Mouse (Mus musculus): ENCODE results near the gene Auts2. TPM values are rescaled to one million over a fixed set of nuclear protein-coding genes. Genes with fewer than 3 reads are reported as not detected.

The Auts2 gene
- polyA plus RNA-seq, 1 experiment from 2014 or later, result 30.4 TPM

- Histone ChIP-seq H3K4me3 (ENCODE audit: low read depth, low read length) (no peak overlapping the region), H3K4me2 (ENCODE audit: low read length) (no peak overlapping the region), H3K27me3 (replicated peaks; ENCODE audit: control insufficient read depth, insufficient read depth, low read length) (no peaks in the 10 kb centered on the region), H3K4me1 (replicated peaks; ENCODE audit: control insufficient read depth, insufficient read depth, low read length) (peaks cover 10% of the 10 kb centered on the region; the same call in 1 of the 2 replicates), H3K27ac (ENCODE audit: low read depth) (no peak overlapping the region), H3K9ac (ENCODE audit: low read length) (no peak overlapping the region), H3K36me3 (ENCODE audit: control insufficient read depth, insufficient read depth, low read length) (no peaks in the 10 kb centered on the region), H3K9me3 (ENCODE audit: control insufficient read depth, low read length) (no peaks in the 10 kb centered on the region)
- no peak for DNase-seq (ENCODE audit: low spot score)
- no peak for ATAC-seq (replicated peaks; ENCODE audit: low FRiP score, low TSS enrichment, low read depth)
Observed at GRCm38 (mm10) chr5:132351139-132351538, 192.0 kb downstream of the Auts2 start.

GRCm38 (mm10) chr5:132341315-132341714 lies 201.8 kb downstream of the Auts2 start:
- Histone ChIP-seq H3K4me1 (replicated peaks; ENCODE audit: control insufficient read depth, insufficient read depth, low read length) (peaks cover 14% of the 10 kb centered on the region), H3K4me2 (ENCODE audit: low read length) (no peak overlapping the region), H3K4me3 (ENCODE audit: low read depth, low read length) (no peak overlapping the region), H3K27ac (ENCODE audit: low read depth) (no peak overlapping the region), H3K9me3 (ENCODE audit: control insufficient read depth, low read length) (no peaks in the 10 kb centered on the region), H3K9ac (ENCODE audit: low read length) (no peak overlapping the region), H3K36me3 (ENCODE audit: control insufficient read depth, insufficient read depth, low read length) (no peaks in the 10 kb centered on the region), H3K27me3 (replicated peaks; ENCODE audit: control insufficient read depth, insufficient read depth, low read length) (no peaks in the 10 kb centered on the region)
- DNase-seq (ENCODE audit: low spot score) (no peak), ATAC-seq (replicated peaks; ENCODE audit: low FRiP score, low TSS enrichment, low read depth) (no peak)
- WGBS, result 75% methylated on average over 3 of the region's 3 CpGs

- H3K9me3 ChIP-seq (ENCODE audit: control insufficient read depth, low read length), result no peaks in the 10 kb centered on the region
- H3K27ac ChIP-seq (ENCODE audit: low read depth), result no peak overlapping the region
- WGBS, result 57% methylated on average over 3 of the region's 3 CpGs
- ATAC-seq (replicated peaks; ENCODE audit: low FRiP score, low TSS enrichment, low read depth), result no peak
- no peaks in the 10 kb centered on the region for H3K36me3 ChIP-seq (ENCODE audit: control insufficient read depth, insufficient read depth, low read length)
- peaks cover 18% of the 10 kb centered on the region for H3K4me1 ChIP-seq (replicated peaks; ENCODE audit: control insufficient read depth, insufficient read depth, low read length)
- no peak for DNase-seq (ENCODE audit: low spot score)
- no peak overlapping the region for H3K9ac ChIP-seq (ENCODE audit: low read length)
- H3K4me2 ChIP-seq (ENCODE audit: low read length), result no peak overlapping the region
- no peak overlapping the region for H3K4me3 ChIP-seq (ENCODE audit: low read depth, low read length)
- no peaks in the 10 kb centered on the region for H3K27me3 ChIP-seq (replicated peaks; ENCODE audit: control insufficient read depth, insufficient read depth, low read length)
Observed at GRCm38 (mm10) chr5:132337677-132338076, 205.5 kb downstream of the Auts2 start.

- H3K36me3 ChIP-seq (ENCODE audit: control insufficient read depth, insufficient read depth, low read length), result no peaks in the 10 kb centered on the region
- H3K27ac ChIP-seq (ENCODE audit: low read depth), result no peak overlapping the region
- no peak overlapping the region for H3K4me3 ChIP-seq (ENCODE audit: low read depth, low read length)
- H3K4me2 ChIP-seq (ENCODE audit: low read length), result no peak overlapping the region
- H3K9ac ChIP-seq (ENCODE audit: low read length), result no peak overlapping the region
- H3K9me3 ChIP-seq (ENCODE audit: control insufficient read depth, low read length), result no peaks in the 10 kb centered on the region
- H3K27me3 ChIP-seq (replicated peaks; ENCODE audit: control insufficient read depth, insufficient read depth, low read length), result no peaks in the 10 kb centered on the region
- WGBS, result 57% methylated on average over 4 of the region's 4 CpGs
- no peak for DNase-seq (ENCODE audit: low spot score)
- no peak for ATAC-seq (replicated peaks; ENCODE audit: low FRiP score, low TSS enrichment, low read depth)
- peaks cover 18% of the 10 kb centered on the region for H3K4me1 ChIP-seq (replicated peaks; ENCODE audit: control insufficient read depth, insufficient read depth, low read length)
Observed at GRCm38 (mm10) chr5:132335719-132336118, 207.4 kb downstream of the Auts2 start.

GRCm38 (mm10) chr5:132334796-132335195 lies 208.3 kb downstream of the Auts2 start:
- no peak for ATAC-seq (replicated peaks; ENCODE audit: low FRiP score, low TSS enrichment, low read depth)

GRCm38 (mm10) chr5:132333744-132334143 lies 209.4 kb downstream of the Auts2 start:
- ATAC-seq (replicated peaks; ENCODE audit: low FRiP score, low TSS enrichment, low read depth) (no peak), DNase-seq (ENCODE audit: low spot score) (no peak)
- Histone ChIP-seq H3K4me3 (ENCODE audit: low read depth, low read length) (no peak overlapping the region), H3K36me3 (ENCODE audit: control insufficient read depth, insufficient read depth, low read length) (no peaks in the 10 kb centered on the region), H3K4me1 (replicated peaks; ENCODE audit: control insufficient read depth, insufficient read depth, low read length) (peaks cover 24% of the 10 kb centered on the region), H3K27ac (ENCODE audit: low read depth) (no peak overlapping the region), H3K4me2 (ENCODE audit: low read length) (no peak overlapping the region), H3K9me3 (ENCODE audit: control insufficient read depth, low read length) (no peaks in the 10 kb centered on the region), H3K27me3 (replicated peaks; ENCODE audit: control insufficient read depth, insufficient read depth, low read length) (no peaks in the 10 kb centered on the region), H3K9ac (ENCODE audit: low read length) (no peak overlapping the region)
- 53% methylated on average over 2 of the region's 2 CpGs for WGBS

More at GRCm38 (mm10) chr5:132334796-132335195, 208.3 kb downstream of the Auts2 start:
- no peak overlapping the region for H3K27ac ChIP-seq (ENCODE audit: low read depth)
- no peaks in the 10 kb centered on the region for H3K27me3 ChIP-seq (replicated peaks; ENCODE audit: control insufficient read depth, insufficient read depth, low read length)
- no peak overlapping the region for H3K4me2 ChIP-seq (ENCODE audit: low read length)
- H3K9me3 ChIP-seq (ENCODE audit: control insufficient read depth, low read length), result no peaks in the 10 kb centered on the region
- no peak overlapping the region for H3K9ac ChIP-seq (ENCODE audit: low read length)
- H3K36me3 ChIP-seq (ENCODE audit: control insufficient read depth, insufficient read depth, low read length), result no peaks in the 10 kb centered on the region
- DNase-seq (ENCODE audit: low spot score), result no peak
- no peak overlapping the region for H3K4me3 ChIP-seq (ENCODE audit: low read depth, low read length)
- WGBS, result 65% methylated on average over 3 of the region's 3 CpGs
- peaks cover 24% of the 10 kb centered on the region for H3K4me1 ChIP-seq (replicated peaks; ENCODE audit: control insufficient read depth, insufficient read depth, low read length)

GRCm38 (mm10) chr5:132332521-132332920 lies 210.6 kb downstream of the Auts2 start:
- no peak for ATAC-seq (replicated peaks; ENCODE audit: low FRiP score, low TSS enrichment, low read depth)
- Histone ChIP-seq H3K9ac (ENCODE audit: low read length) (no peak overlapping the region), H3K36me3 (ENCODE audit: control insufficient read depth, insufficient read depth, low read length) (no peaks in the 10 kb centered on the region), H3K9me3 (ENCODE audit: control insufficient read depth, low read length) (no peaks in the 10 kb centered on the region), H3K27ac (ENCODE audit: low read depth) (no peak overlapping the region), H3K4me1 (replicated peaks; ENCODE audit: control insufficient read depth, insufficient read depth, low read length) (peaks cover 24% of the 10 kb centered on the region), H3K4me2 (ENCODE audit: low read length) (no peak overlapping the region), H3K4me3 (ENCODE audit: low read depth, low read length) (no peak overlapping the region), H3K27me3 (replicated peaks; ENCODE audit: control insufficient read depth, insufficient read depth, low read length) (no peaks in the 10 kb centered on the region)
- DNase-seq (ENCODE audit: low spot score), result no peak
- 55% methylated on average over 4 of the region's 4 CpGs for WGBS

- Histone ChIP-seq H3K4me3 (ENCODE audit: low read depth, low read length) (no peak overlapping the region), H3K36me3 (ENCODE audit: control insufficient read depth, insufficient read depth, low read length) (no peaks in the 10 kb centered on the region), H3K27ac (ENCODE audit: low read depth) (no peak overlapping the region), H3K9ac (ENCODE audit: low read length) (no peak overlapping the region), H3K4me2 (ENCODE audit: low read length) (no peak overlapping the region), H3K9me3 (ENCODE audit: control insufficient read depth, low read length) (no peaks in the 10 kb centered on the region), H3K27me3 (replicated peaks; ENCODE audit: control insufficient read depth, insufficient read depth, low read length) (no peaks in the 10 kb centered on the region), H3K4me1 (replicated peaks; ENCODE audit: control insufficient read depth, insufficient read depth, low read length) (peaks cover 14% of the 10 kb centered on the region)
- WGBS, result 61% methylated on average over 3 of the region's 3 CpGs
- DNase-seq (ENCODE audit: low spot score) (no peak), ATAC-seq (replicated peaks; ENCODE audit: low FRiP score, low TSS enrichment, low read depth) (no peak)
Observed at GRCm38 (mm10) chr5:132329171-132329936, 213.8 kb downstream of the Auts2 start.

GRCm38 (mm10) chr5:132324246-132324883 lies 218.8 kb downstream of the Auts2 start:
- H3K27ac ChIP-seq (ENCODE audit: low read depth), result no peak overlapping the region
- no peak for DNase-seq (ENCODE audit: low spot score)
- H3K4me1 ChIP-seq (replicated peaks; ENCODE audit: control insufficient read depth, insufficient read depth, low read length), result no peaks in the 10 kb centered on the region; the same call in 1 of the 2 replicates
- no peaks in the 10 kb centered on the region for H3K9me3 ChIP-seq (ENCODE audit: control insufficient read depth, low read length)
- no peak for ATAC-seq (replicated peaks; ENCODE audit: low FRiP score, low TSS enrichment, low read depth)
- H3K27me3 ChIP-seq (replicated peaks; ENCODE audit: control insufficient read depth, insufficient read depth, low read length), result no peaks in the 10 kb centered on the region
- H3K36me3 ChIP-seq (ENCODE audit: control insufficient read depth, insufficient read depth, low read length), result no peaks in the 10 kb centered on the region
- no peak overlapping the region for H3K4me2 ChIP-seq (ENCODE audit: low read length)
- 78% methylated on average over 6 of the region's 6 CpGs for WGBS
- no peak overlapping the region for H3K4me3 ChIP-seq (ENCODE audit: low read depth, low read length)
- H3K9ac ChIP-seq (ENCODE audit: low read length), result no peak overlapping the region
